Mouse (Mus musculus) erythroblast, embryonic 14.5 days (primary cell): ENCODE results near the gene Habp4.

Experiments used
- GATA1 ChIP-seq: IDR thresholded peaks from 2 replicates; pipeline ENCODE4 v1.6.1; 2012; ENCODE audit warnings: low read length, inconsistent platforms, mixed read lengths
- TAL1 ChIP-seq: IDR thresholded peaks from 3 replicates; pipeline ENCODE4 v1.6.1; 2012; ENCODE audit warnings: low read length, inconsistent platforms, mixed read lengths

GRCm38 (mm10) chr13:64161916-64162611 lies 440 bp downstream of the Habp4 start:
- TF ChIP-seq GATA1 (no peak), TAL1 (no peak)
